Mouse (Mus musculus) forebrain, embryonic 14.5 days (tissue): ENCODE measurements around the gene Bmper. TPM values are rescaled to one million over a fixed set of nuclear protein-coding genes. Genes with fewer than 3 reads are reported as not detected.

Experiments
- ATAC-seq: fragments of 200-750 bp; cut with Nextera tagmentation; 2 replicates; pipeline ENCODE4 v1.8.0; 2017; ENCODE audit warnings: mild to moderate bottlenecking, moderate library complexity
- DNase-seq: peaks from one replicate; pipeline ENCODE4 v3.0.0-alpha.2; 2015; ENCODE audit warnings: low spot score
- H3K27ac ChIP-seq: fragments of 300-500 bp; sonication (generic); 2 replicates; pipeline ENCODE4 v1.5.1; 2014; ENCODE audit warnings: low read depth, mild to moderate bottlenecking, control low read depth, low read length, moderate library complexity
- H3K27me3 ChIP-seq: fragments of 300-500 bp; sonication (generic); replicated peaks from 2 replicates; pipeline ENCODE4 v1.6.1; 2014; ENCODE audit warnings: low read length, control low read depth, mixed read lengths; ENCODE audit not compliant: control insufficient read depth, insufficient read depth
- H3K36me3 ChIP-seq: fragments of 300-500 bp; sonication (generic); 2 replicates; pipeline ENCODE4 v1.6.1; 2014; ENCODE audit warnings: low read length, control low read depth; ENCODE audit not compliant: control insufficient read depth, insufficient read depth
- H3K4me1 ChIP-seq: fragments of 300-500 bp; sonication (generic); 2 replicates; pipeline ENCODE4 v1.6.1; 2014; ENCODE audit warnings: antibody characterized with exemption, low read length, control low read depth; ENCODE audit not compliant: control insufficient read depth, insufficient read depth
- H3K4me2 ChIP-seq: fragments of 300-500 bp; sonication (generic); 2 replicates; pipeline ENCODE4 v1.6.1; 2014; ENCODE audit warnings: mild to moderate bottlenecking, control low read depth, low read length
- H3K4me3 ChIP-seq: fragments of 300-500 bp; sonication (generic); 2 replicates; pipeline ENCODE4 v1.5.1; 2014; ENCODE audit warnings: low read depth, low read length, control low read depth
- H3K9ac ChIP-seq: fragments of 300-500 bp; sonication (generic); 2 replicates; pipeline ENCODE4 v1.6.1; 2014; ENCODE audit warnings: mild to moderate bottlenecking, low read length, control low read depth, moderate library complexity
- H3K9me3 ChIP-seq: fragments of 300-500 bp; sonication (generic); replicated peaks from 2 replicates; pipeline ENCODE4 v1.6.1; 2016; ENCODE audit warnings: low read length, control low read depth, mixed read lengths; ENCODE audit not compliant: control insufficient read depth
- WGBS: fragments of 180-500 bp; shearing (Covaris S2); extraction: QIAGEN DNeasy Blood & Tissue Kit; methylation state at CpG from one replicate; pipeline ENCODE4 v1.1.7; 2014; 5-methylcytosine and 5-hydroxymethylcytosine counted together
- polyA plus RNA-seq: library from polyadenylated mRNA; unstranded; fragments of >200 nt; fragmentation: Nextera tagmentation; extraction: Ambion mirVana; gene quantifications from 2 replicates; pipeline ENCODE4 v1.2.1, GENCODE M21; 2014

Gene Bmper
- polyA plus RNA-seq, 1 experiment from 2014 or later: 13.9 TPM

DNA sequence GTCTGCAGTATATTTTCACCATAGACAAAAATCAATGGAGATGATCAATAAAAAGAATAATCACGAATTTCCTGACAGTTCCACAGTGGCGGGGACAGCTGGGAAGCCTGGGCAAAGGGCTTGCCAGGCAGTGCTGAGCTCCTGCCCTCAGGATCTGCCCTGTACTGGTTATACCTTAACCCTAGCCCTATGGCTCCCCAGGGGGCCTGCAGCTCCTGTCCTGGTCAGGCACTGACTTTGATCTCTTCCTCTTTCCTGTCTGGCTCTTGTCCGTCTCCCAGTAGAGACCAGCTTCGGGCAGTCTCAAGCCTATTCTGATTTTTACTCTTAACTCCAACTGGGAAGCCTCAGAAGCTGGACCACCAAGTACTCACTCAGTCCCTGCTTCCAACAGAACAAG lies 22.0 kb upstream of the Bmper start:
- 87% methylated on average over 4 of the region's 4 CpGs for WGBS
- Histone ChIP-seq H3K4me2 (no peak overlapping the region), H3K9ac (no peak overlapping the region)

DNA sequence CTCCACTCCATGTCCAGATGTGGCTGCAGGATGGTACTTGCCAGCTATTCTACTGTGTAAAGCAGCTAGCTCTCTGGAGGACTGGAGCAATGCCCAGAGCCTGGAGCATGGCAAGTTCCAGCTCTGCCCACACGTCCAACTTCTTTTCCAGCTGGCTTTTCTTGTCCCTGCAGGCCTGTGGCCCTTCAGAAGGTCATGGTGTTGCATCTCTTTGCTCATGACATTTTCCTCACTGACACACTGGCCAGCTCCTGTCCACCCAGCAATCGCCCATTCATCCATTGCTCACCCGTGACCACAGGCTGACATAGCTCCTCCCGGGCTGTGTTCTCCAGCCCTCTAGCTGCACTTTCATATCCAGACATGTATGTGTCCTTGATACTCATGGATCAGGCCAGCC lies 20.4 kb upstream of the Bmper start:
- DNase-seq (no peak), ATAC-seq (no peak)

More for the DNA sequence above, 22.0 kb upstream of the Bmper start:
- Histone ChIP-seq H3K4me1 (peaks cover 15% of the 10 kb centered on the region), H3K27ac (no peak overlapping the region), H3K36me3 (no peaks in the 10 kb centered on the region), H3K27me3 (no peaks in the 10 kb centered on the region), H3K4me3 (no peak overlapping the region), H3K9me3 (no peaks in the 10 kb centered on the region)
- DNase-seq: no peak
- ATAC-seq: no peak

DNA sequence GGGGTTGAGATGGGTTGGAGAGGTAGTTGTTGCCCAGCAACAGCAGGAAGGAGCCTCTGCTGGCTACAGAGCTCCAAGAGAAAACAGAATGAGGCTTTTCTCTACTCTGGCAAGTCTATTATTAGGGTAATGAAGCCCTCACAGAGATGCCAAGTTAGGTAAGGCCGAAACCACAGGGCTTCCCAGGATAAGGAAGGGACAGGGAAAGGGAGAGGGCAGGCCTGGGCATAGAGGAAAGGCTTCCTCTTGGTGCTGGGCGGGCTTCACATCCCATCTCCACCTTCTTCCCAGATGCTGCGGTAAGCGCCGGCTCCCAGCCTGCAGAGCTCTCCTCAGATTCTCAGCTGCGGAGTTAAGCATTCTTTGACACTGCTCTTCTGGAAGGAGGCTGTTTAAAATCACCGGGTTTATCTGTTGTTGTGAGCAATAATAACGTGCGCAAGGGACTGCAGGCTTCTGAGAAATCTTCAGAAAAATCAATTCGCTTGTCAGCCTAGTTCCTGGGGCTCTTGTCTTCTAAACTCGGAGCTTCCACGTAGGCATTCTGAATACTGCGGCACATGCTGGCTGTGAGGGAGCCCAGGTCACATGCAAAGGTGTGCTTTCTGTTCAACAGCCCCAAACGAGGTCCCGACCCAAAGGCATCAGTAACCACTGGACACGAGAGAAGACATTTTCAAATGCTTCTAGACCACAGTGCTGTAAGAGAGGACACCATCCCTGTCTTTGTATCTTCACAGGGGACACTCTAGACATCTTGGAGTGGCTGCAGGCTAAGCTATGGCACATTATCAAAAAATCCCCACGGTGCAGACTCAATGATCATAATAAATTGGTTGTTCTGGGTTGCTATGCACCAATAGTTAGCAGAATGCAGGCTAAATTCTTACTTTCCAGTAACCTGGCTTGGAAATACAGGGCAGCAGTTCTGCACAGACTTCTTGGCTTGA lies 18.3 kb upstream of the Bmper start:
- H3K27ac ChIP-seq: peak overlapping the region; percentile 55; the same call in 1 of the 2 replicates
- H3K9me3 ChIP-seq: no peaks in the 10 kb centered on the region
- H3K9ac ChIP-seq: peak overlapping the region; percentile 32; the same call in 1 of the 2 replicates
- H3K4me2 ChIP-seq: peak overlapping the region; percentile 41
- ATAC-seq (peak; percentile 84), DNase-seq (peak; percentile 75)
- WGBS: 7% methylated on average over 17 of the region's 17 CpGs
- no peak overlapping the region for H3K4me3 ChIP-seq
- H3K36me3 ChIP-seq: no peaks in the 10 kb centered on the region
- H3K4me1 ChIP-seq: peaks cover 15% of the 10 kb centered on the region
- no peaks in the 10 kb centered on the region for H3K27me3 ChIP-seq

More for the DNA sequence above, 20.4 kb upstream of the Bmper start:
- 93% methylated on average over 4 of the region's 4 CpGs for WGBS
- Histone ChIP-seq H3K27me3 (no peaks in the 10 kb centered on the region), H3K27ac (no peak overlapping the region), H3K4me2 (no peak overlapping the region), H3K4me1 (peaks cover 15% of the 10 kb centered on the region), H3K9ac (no peak overlapping the region), H3K9me3 (no peaks in the 10 kb centered on the region), H3K4me3 (no peak overlapping the region), H3K36me3 (no peaks in the 10 kb centered on the region)

DNA sequence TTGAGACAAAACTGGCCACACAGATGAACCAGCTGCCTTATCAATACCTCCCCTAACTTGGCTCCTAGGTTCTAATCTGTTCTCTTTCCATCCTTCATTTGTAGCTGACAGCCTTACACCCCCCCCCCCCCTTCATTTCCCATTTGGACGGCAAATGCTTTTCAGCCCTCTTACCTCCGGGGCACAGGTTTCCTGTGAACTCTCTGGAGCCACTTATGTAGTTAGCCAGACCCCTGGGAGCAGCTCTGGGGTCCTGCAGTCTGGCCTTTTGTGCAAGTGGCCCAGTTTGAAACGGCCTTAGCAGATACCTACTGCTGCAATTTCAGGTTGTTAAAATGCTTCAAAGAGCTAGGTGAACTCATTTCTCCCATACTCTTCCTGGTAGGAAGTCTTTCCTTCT lies 17.6 kb upstream of the Bmper start:
- Histone ChIP-seq H3K36me3 (no peaks in the 10 kb centered on the region), H3K4me3 (no peak overlapping the region)
- WGBS: 11% methylated on average over 3 of the region's 3 CpGs

DNA sequence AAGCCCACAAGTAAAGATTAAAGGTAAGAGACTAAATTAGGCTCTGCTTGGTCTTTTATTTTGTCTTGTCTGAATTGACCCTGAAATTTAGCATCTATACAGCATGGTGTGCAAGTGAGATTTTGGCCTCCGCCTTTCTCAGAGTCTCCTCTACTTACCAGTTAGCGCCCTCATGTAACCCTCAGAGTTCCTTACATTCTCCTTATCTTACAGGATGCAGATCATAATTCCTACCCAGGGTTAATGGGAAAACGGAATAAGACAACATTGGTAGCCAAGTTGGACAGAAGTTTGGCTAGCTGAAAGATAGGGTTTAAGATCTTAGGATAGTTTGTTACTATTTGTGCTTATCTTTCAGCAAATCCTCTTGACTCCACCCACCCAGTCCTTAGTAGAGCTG lies 17.1 kb upstream of the Bmper start:
- H3K36me3 ChIP-seq: no peaks in the 10 kb centered on the region
- H3K4me3 ChIP-seq: no peak overlapping the region
- no peak overlapping the region for H3K9ac ChIP-seq
- H3K4me1 ChIP-seq: peaks cover 15% of the 10 kb centered on the region
- 77% methylated on average over 3 of the region's 3 CpGs for WGBS
- no peak overlapping the region for H3K27ac ChIP-seq
- H3K27me3 ChIP-seq: no peaks in the 10 kb centered on the region
- no peaks in the 10 kb centered on the region for H3K9me3 ChIP-seq
- no peak for ATAC-seq
- H3K4me2 ChIP-seq: no peak overlapping the region
- no peak for DNase-seq

More for the DNA sequence above, 17.6 kb upstream of the Bmper start:
- no peak overlapping the region for H3K9ac ChIP-seq
- peaks cover 15% of the 10 kb centered on the region for H3K4me1 ChIP-seq
- H3K27me3 ChIP-seq: no peaks in the 10 kb centered on the region
- H3K27ac ChIP-seq: no peak overlapping the region
- no peak for ATAC-seq
- DNase-seq: no peak
- no peaks in the 10 kb centered on the region for H3K9me3 ChIP-seq
- H3K4me2 ChIP-seq: no peak overlapping the region

DNA sequence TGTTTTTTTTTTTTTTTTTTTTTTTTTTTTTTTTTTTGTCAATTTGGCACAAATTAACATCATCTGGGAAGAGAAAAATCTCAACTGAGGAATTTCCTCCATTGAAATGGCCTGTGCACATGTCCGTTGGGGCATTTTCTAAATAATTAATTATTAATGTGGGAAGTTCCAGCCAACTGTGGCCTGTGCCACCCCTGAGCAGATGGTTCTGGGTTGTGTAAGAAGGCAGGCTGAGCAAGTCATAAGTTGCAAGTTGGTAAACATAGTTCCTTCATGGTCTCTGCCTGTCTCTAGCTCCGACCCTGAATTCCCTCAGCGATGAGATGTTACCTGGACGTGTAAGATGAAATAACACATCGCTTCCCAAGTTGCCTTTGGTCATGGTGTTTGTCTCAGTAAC lies 16.7 kb upstream of the Bmper start:
- Histone ChIP-seq H3K36me3 (no peaks in the 10 kb centered on the region), H3K4me3 (no peak overlapping the region), H3K9ac (no peak overlapping the region), H3K27ac (no peak overlapping the region), H3K27me3 (no peaks in the 10 kb centered on the region), H3K9me3 (no peaks in the 10 kb centered on the region), H3K4me2 (no peak overlapping the region), H3K4me1 (peaks cover 15% of the 10 kb centered on the region)
- ATAC-seq (no peak), DNase-seq (no peak)
- 84% methylated on average over 5 of the region's 5 CpGs for WGBS

DNA sequence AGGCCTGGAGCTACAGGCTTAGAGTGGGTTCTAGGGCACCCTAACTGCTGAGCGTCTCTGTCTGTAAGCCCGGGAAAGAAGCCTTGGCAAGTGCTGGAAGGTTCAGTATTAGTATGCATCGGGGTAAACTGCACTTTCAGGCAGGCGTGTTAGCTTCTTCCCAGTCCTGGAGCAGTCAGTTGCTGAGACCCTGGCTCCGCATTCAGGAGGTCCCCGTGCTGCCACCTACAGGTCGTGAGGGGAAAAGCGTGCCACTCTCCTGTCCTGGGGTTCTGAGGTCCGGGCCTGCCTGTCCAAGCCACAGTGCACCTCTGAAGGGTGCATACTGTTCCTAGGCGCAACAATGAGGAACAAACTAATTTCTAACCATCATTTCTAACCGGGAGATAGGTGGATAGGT lies 10.6 kb upstream of the Bmper start:
- Histone ChIP-seq H3K9ac (no peak overlapping the region), H3K4me2 (no peak overlapping the region), H3K27ac (no peak overlapping the region), H3K9me3 (no peaks in the 10 kb centered on the region), H3K4me1 (no peaks in the 10 kb centered on the region), H3K27me3 (no peaks in the 10 kb centered on the region), H3K36me3 (no peaks in the 10 kb centered on the region), H3K4me3 (no peak overlapping the region)
- ATAC-seq: peak; percentile 94
- WGBS: 4% methylated on average over 11 of the region's 11 CpGs
- DNase-seq: peak; percentile 89

DNA sequence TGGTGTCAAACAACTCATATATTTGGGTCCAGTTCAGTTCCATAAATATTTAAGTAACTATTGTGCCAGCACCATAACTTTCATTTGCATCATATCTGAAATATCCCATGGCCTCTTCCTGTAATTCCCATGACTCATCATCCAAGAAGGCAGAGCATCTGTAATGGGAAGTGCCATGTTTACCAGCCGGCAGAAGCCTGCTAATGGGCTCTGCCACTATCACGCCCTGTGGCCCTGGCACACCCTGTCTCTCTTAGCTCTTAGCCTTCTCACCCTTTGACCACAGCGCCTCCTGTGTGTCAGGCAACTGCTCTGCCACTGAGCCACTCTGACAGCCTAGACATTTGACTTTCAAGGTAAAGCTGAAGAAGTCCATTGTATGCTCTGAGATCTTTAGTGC lies 3.1 kb upstream of the Bmper start:
- no peaks in the 10 kb centered on the region for H3K36me3 ChIP-seq
- no peak overlapping the region for H3K27ac ChIP-seq
- peaks cover 6% of the 10 kb centered on the region for H3K4me1 ChIP-seq
- no peak overlapping the region for H3K4me3 ChIP-seq
- no peak overlapping the region for H3K4me2 ChIP-seq
- peaks cover 11% of the 10 kb centered on the region; the same call in 1 of the 2 replicates for H3K27me3 ChIP-seq
- no peaks in the 10 kb centered on the region for H3K9me3 ChIP-seq
- no peak for DNase-seq
- 58% methylated on average over 3 of the region's 3 CpGs for WGBS
- ATAC-seq: no peak
- H3K9ac ChIP-seq: no peak overlapping the region

DNA sequence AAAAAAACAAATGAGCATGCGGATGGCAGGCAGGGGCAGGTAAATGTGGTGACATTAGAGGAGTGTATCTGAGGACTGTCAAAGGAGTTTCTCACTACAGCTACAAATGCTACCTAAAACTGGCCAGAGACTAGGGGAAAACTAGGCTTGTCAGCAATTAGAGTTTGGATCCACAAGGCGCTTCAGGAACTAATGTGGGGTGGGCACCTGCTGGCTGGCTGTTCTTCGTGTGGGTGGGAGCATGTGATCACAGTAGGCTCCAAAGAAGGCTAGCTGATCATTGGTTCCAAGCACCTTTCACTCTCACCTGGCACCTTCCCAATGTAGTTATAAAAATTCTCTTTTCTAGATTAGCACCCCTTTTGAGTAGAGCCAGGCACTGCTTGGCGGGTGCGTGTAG lies 900 bp upstream of the Bmper start:
- 14% methylated on average over 5 of the region's 5 CpGs for WGBS
- Histone ChIP-seq H3K4me3 (peak overlapping the region; percentile 71), H3K27ac (peak overlapping the region; percentile 87; the same call in 1 of the 2 replicates), H3K4me2 (peak overlapping the region; percentile 79), H3K9ac (peak overlapping the region; percentile 84), H3K27me3 (peaks cover 15% of the 10 kb centered on the region; the same call in 1 of the 2 replicates), H3K4me1 (peaks cover 6% of the 10 kb centered on the region), H3K36me3 (no peaks in the 10 kb centered on the region), H3K9me3 (no peaks in the 10 kb centered on the region)
- DNase-seq (peak; percentile 38), ATAC-seq (peak; percentile 2; the same call in 1 of the 2 replicates)
